Mouse (Mus musculus) thymus, adult 2 months (tissue): ENCODE measurements at regions not wholly inside any gene's neighbourhood (a gene's known extent, or its start where the extent isn't known, plus 50 kb on each side); places are given as distances from the start of the nearest gene placed in this dataset.

ENCODE experiments used
- DNase-seq: peaks from one replicate; pipeline ENCODE4 v3.0.0; 2021
- H3K27ac ChIP-seq: fragments of 200-500 bp; 2 replicates; pipeline ENCODE4 v1.5.1; 2012; ENCODE audit warnings: low read length, control low read depth; ENCODE audit not compliant: control insufficient read depth, insufficient read depth
- H3K27me3 ChIP-seq: fragments of 200-500 bp; 2 replicates; pipeline ENCODE4 v1.6.1; 2012; ENCODE audit warnings: mild to moderate bottlenecking, low read length, moderate library complexity, mixed read lengths; ENCODE audit not compliant: control insufficient read depth, insufficient read depth
- H3K36me3 ChIP-seq: fragments of 200-500 bp; 2 replicates; pipeline ENCODE4 v1.6.1; 2012; ENCODE audit warnings: mild to moderate bottlenecking, low read length, moderate library complexity; ENCODE audit not compliant: control insufficient read depth, insufficient read depth
- H3K4me1 ChIP-seq: fragments of 200-500 bp; replicated peaks from 2 replicates; pipeline ENCODE4 v1.6.1; 2012; ENCODE audit warnings: low read length; ENCODE audit not compliant: control insufficient read depth, insufficient read depth
- H3K4me3 ChIP-seq: fragments of 200-500 bp; 2 replicates; pipeline ENCODE4 v1.5.1; 2012; ENCODE audit warnings: mild to moderate bottlenecking, low read length, control low read depth, moderate library complexity; ENCODE audit not compliant: control insufficient read depth, insufficient read depth
- CTCF ChIP-seq: fragments of 200-500 bp; IDR thresholded peaks from 2 replicates; pipeline ENCODE4 v1.5.1; 2012; ENCODE audit warnings: mild to moderate bottlenecking, control low read depth, low read length, moderate library complexity, borderline replicate concordance; ENCODE audit not compliant: control insufficient read depth, poor library complexity, insufficient read depth; ENCODE audit errors: extremely low read depth
- POLR2A ChIP-seq: fragments of 200-500 bp; IDR thresholded peaks from 2 replicates; pipeline ENCODE4 v1.6.1; 2012; ENCODE audit warnings: mild to moderate bottlenecking, low read length, control low read depth, moderate library complexity; ENCODE audit not compliant: control insufficient read depth, poor library complexity, insufficient read depth; ENCODE audit errors: extremely low read depth
- WGBS: fragments of 180-500 bp; shearing (Covaris S2); methylation state at CpG from one replicate; pipeline ENCODE4 v1.1.7; 2018; 5-methylcytosine and 5-hydroxymethylcytosine counted together

GRCm38 (mm10) chr5:77620402-77620801, 212.6 kb upstream of the Igfbp7 start:
- TF ChIP-seq POLR2A (no peak), CTCF (no peak)
- 91% methylated on average over 4 of the region's 4 CpGs for WGBS
- Histone ChIP-seq H3K27ac (no peak overlapping the region), H3K27me3 (no peaks in the 10 kb centered on the region), H3K36me3 (no peaks in the 10 kb centered on the region), H3K4me1 (no peaks in the 10 kb centered on the region), H3K4me3 (no peak overlapping the region)
- no peak for DNase-seq

GRCm38 (mm10) chr5:77610496-77610895, 202.7 kb upstream of the Igfbp7 start:
- Histone ChIP-seq H3K27ac (no peak overlapping the region), H3K27me3 (no peaks in the 10 kb centered on the region), H3K4me1 (no peaks in the 10 kb centered on the region), H3K36me3 (no peaks in the 10 kb centered on the region), H3K4me3 (no peak overlapping the region)
- no peak for DNase-seq
- WGBS = 91% methylated on average over 6 of the region's 6 CpGs
- no peak for TF ChIP-seq CTCF
- no peak for TF ChIP-seq POLR2A

- no peak for DNase-seq
Observed at GRCm38 (mm10) chr5:77594719-77595118, 186.9 kb upstream of the Igfbp7 start.

GRCm38 (mm10) chr5:77589252-77589651, 181.4 kb upstream of the Igfbp7 start:
- WGBS = 91% methylated on average over 3 of the region's 3 CpGs
- no peak for DNase-seq
- no peaks in the 10 kb centered on the region for H3K4me1 ChIP-seq
- H3K36me3 ChIP-seq = no peaks in the 10 kb centered on the region
- no peak overlapping the region for H3K4me3 ChIP-seq
- no peak for TF ChIP-seq POLR2A
- TF ChIP-seq CTCF = no peak
- no peaks in the 10 kb centered on the region for H3K27me3 ChIP-seq
- H3K27ac ChIP-seq = no peak overlapping the region

More at GRCm38 (mm10) chr5:77594719-77595118, 186.9 kb upstream of the Igfbp7 start:
- Histone ChIP-seq H3K4me3 (no peak overlapping the region), H3K36me3 (no peaks in the 10 kb centered on the region), H3K27ac (no peak overlapping the region), H3K27me3 (no peaks in the 10 kb centered on the region), H3K4me1 (no peaks in the 10 kb centered on the region)
- WGBS = 83% methylated on average over 4 of the region's 4 CpGs
- TF ChIP-seq POLR2A = no peak

- 75% methylated on average over 6 of the region's 6 CpGs for WGBS
- TF ChIP-seq POLR2A (no peak), CTCF (no peak)
- H3K27ac ChIP-seq = no peak overlapping the region
- no peak for DNase-seq
- no peaks in the 10 kb centered on the region for H3K27me3 ChIP-seq
- H3K4me3 ChIP-seq = no peak overlapping the region
- H3K4me1 ChIP-seq = no peaks in the 10 kb centered on the region
- H3K36me3 ChIP-seq = no peaks in the 10 kb centered on the region
Observed at GRCm38 (mm10) chr5:77581702-77582101, 173.9 kb upstream of the Igfbp7 start.

GRCm38 (mm10) chr5:77581106-77581638, 173.3 kb upstream of the Igfbp7 start:
- H3K36me3 ChIP-seq = no peaks in the 10 kb centered on the region
- 68% methylated on average over 6 of the region's 6 CpGs for WGBS

GRCm38 (mm10) chr5:77579826-77580745, 172.2 kb upstream of the Igfbp7 start:
- Histone ChIP-seq H3K27me3 (no peaks in the 10 kb centered on the region), H3K27ac (no peak overlapping the region), H3K36me3 (no peaks in the 10 kb centered on the region), H3K4me1 (no peaks in the 10 kb centered on the region), H3K4me3 (no peak overlapping the region)
- DNase-seq = no peak
- TF ChIP-seq CTCF (no peak), POLR2A (no peak)
- 79% methylated on average over 20 of the region's 20 CpGs for WGBS

More at GRCm38 (mm10) chr5:77581106-77581638, 173.3 kb upstream of the Igfbp7 start:
- H3K4me1 ChIP-seq = no peaks in the 10 kb centered on the region
- TF ChIP-seq CTCF (no peak), POLR2A (no peak)
- H3K27ac ChIP-seq = no peak overlapping the region
- no peak for DNase-seq
- H3K27me3 ChIP-seq = no peaks in the 10 kb centered on the region
- no peak overlapping the region for H3K4me3 ChIP-seq
